Mouse (Mus musculus) cerebral cortex, adult 2 months (tissue): ENCODE data around the gene Rccd1.

ENCODE experiments used
- WGBS: fragments of 180-500 bp; shearing (Covaris S2); methylation state at CpG from one replicate; pipeline ENCODE4 v1.1.7; 2018; 5-methylcytosine and 5-hydroxymethylcytosine counted together

Rccd1 gene

GRCm38 (mm10) chr7:80324043-80324815 lies at the start of gene Rccd1:
TSS of gene Rccd1 (minus strand) at chr7:80324454.
- under 1% methylated on average over 37 of the region's 38 CpGs for WGBS

GRCm38 (mm10) chr7:80373850-80374249 lies 49.6 kb upstream of the Rccd1 start:
- WGBS, result 69% methylated on average over 12 of the region's 12 CpGs

- WGBS, result 88% methylated on average over 4 of the region's 4 CpGs
These were observed 49.1 kb upstream of the Rccd1 start for GRCm38 (mm10) chr7:80373352-80373751.

- 76% methylated on average over 2 of the region's 2 CpGs for WGBS
These were observed 48.4 kb upstream of the Rccd1 start for GRCm38 (mm10) chr7:80372667-80373066.

- WGBS, result 84% methylated on average over 3 of the region's 3 CpGs
These were observed 47.9 kb upstream of the Rccd1 start for GRCm38 (mm10) chr7:80372166-80372565.

GRCm38 (mm10) chr7:80371041-80371751 lies 46.9 kb upstream of the Rccd1 start, which contains the start of gene Man2a2:
TSS of gene Man2a2 (minus strand) at chr7:80371375.
- WGBS, result under 1% methylated on average over 86 of the region's 86 CpGs

GRCm38 (mm10) chr7:80370649-80371040 lies 46.4 kb upstream of the Rccd1 start:
- 1% methylated on average over 31 of the region's 31 CpGs for WGBS

GRCm38 (mm10) chr7:80369967-80370431 lies 45.7 kb upstream of the Rccd1 start:
- 20% methylated on average over 4 of the region's 4 CpGs for WGBS

- WGBS, result 43% methylated on average over 5 of the region's 5 CpGs
These were observed 45.2 kb upstream of the Rccd1 start for GRCm38 (mm10) chr7:80369461-80369860.

GRCm38 (mm10) chr7:80368635-80369421 lies 44.6 kb upstream of the Rccd1 start:
- WGBS, result 66% methylated on average over 20 of the region's 20 CpGs

GRCm38 (mm10) chr7:80368009-80368408 lies 43.8 kb upstream of the Rccd1 start:
- WGBS, result 88% methylated on average over 9 of the region's 9 CpGs

- WGBS, result 94% methylated on average over 7 of the region's 7 CpGs
These were observed 43.0 kb upstream of the Rccd1 start for GRCm38 (mm10) chr7:80367232-80367631.

- 57% methylated on average over 2 of the region's 2 CpGs for WGBS
These were observed 41.5 kb upstream of the Rccd1 start for GRCm38 (mm10) chr7:80365759-80366158.

GRCm38 (mm10) chr7:80360435-80360834 lies 36.2 kb upstream of the Rccd1 start:
- WGBS, result 60% methylated on average over 3 of the region's 3 CpGs

- 44% methylated on average over 4 of the region's 4 CpGs for WGBS
These were observed 33.8 kb upstream of the Rccd1 start for GRCm38 (mm10) chr7:80358039-80358438.

GRCm38 (mm10) chr7:80357156-80357555 lies 32.9 kb upstream of the Rccd1 start:
- 44% methylated on average over 8 of the region's 8 CpGs for WGBS

- 86% methylated on average over 13 of the region's 13 CpGs for WGBS
These were observed 32.1 kb upstream of the Rccd1 start for GRCm38 (mm10) chr7:80356351-80356750.

GRCm38 (mm10) chr7:80352920-80353319 lies 28.7 kb upstream of the Rccd1 start:
- WGBS, result 92% methylated on average over 8 of the region's 8 CpGs

GRCm38 (mm10) chr7:80350808-80351207 lies 26.6 kb upstream of the Rccd1 start:
- 72% methylated on average over 2 of the region's 2 CpGs for WGBS

GRCm38 (mm10) chr7:80347670-80348586 lies 23.7 kb upstream of the Rccd1 start:
- 60% methylated on average over 13 of the region's 13 CpGs for WGBS

GRCm38 (mm10) chr7:80346830-80347229 lies 22.6 kb upstream of the Rccd1 start:
- 83% methylated on average over 5 of the region's 5 CpGs for WGBS
